Mouse (Mus musculus): ENCODE results near the gene Gsdma.
"Not testable (repeated sequence)": the region's sequence is repeated elsewhere in the genome, so short reads cannot be mapped to it uniquely, and the experiment has no call there.

Gene Gsdma

GRCm38 (mm10) chr11:98708282-98708956 is 44.3 kb downstream of the Gsdma start:
- in situ Hi-C loops (cut with MboI; ENCODE audit: low sequenced_read_pairs) = no loop called here

DNA sequence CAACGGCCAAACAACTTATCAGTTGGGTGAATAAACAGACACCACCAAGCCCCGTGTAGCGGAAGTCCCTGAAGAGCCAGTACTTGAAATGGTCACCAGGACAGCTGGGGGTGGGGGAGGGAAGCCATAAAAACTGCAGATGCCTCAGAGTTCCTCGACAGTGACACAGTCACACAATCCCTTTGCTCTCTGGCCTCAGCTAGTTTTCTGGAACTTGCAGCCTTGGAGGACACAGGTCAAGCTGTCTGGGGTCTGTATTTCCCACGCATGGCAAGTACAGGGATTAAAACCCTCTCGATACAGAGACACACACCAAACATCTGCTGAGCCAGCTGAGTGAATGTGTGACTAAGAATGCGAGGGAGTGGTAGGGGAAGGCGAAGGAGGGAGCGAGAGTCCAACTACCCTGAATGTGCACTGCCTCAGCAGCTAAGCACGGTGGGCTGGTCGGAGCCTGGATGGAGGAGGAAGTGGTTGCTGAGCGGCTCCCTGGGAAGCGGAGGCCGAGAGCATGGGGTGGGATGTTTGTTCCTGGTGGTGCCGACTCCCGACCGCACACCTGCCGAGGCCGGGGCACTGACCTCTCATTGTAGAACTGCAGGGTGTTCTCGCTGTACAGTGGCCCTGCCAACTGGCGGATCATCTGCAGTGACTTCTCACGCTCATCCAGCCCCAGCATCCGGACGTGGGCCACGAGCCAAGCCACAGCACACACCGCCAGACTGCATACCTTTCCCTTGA is 45.0 kb downstream of the Gsdma start:
- in situ Hi-C loops (cut with MboI; ENCODE audit: low sequenced_read_pairs) = no loop called here

DNA sequence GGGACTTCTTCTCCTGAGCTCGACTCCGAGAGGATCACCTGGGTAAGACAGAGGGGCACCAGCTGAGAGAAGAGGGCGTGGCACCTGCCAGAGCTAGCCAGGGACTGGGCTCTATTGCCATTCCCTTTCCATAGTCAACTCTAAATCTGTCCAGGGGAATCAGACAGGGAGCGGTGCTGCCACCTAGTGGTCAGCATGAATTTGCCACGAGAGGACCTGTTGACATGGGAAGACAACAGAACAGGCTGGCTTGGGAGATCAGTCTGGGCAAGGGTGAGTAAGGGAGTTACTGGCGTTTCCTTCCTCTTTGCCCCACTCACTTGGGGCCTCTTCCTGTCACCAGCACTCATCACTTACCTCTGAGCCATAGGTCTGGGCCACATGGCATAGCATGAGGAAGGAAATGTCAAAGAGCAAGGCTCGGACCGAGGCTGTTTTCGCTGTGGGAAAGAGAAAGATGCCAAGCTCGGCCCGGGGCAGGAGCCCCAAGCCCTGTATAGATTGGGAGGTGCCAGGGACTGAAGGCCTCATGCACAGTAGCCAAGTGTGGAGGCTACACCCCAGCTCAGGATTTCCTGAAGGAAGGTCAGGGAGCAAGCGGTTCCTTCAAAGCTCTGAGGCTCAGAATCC is 46.4 kb downstream of the Gsdma start:
- in situ Hi-C loops (cut with MboI; ENCODE audit: low sequenced_read_pairs) = no loop called here

DNA sequence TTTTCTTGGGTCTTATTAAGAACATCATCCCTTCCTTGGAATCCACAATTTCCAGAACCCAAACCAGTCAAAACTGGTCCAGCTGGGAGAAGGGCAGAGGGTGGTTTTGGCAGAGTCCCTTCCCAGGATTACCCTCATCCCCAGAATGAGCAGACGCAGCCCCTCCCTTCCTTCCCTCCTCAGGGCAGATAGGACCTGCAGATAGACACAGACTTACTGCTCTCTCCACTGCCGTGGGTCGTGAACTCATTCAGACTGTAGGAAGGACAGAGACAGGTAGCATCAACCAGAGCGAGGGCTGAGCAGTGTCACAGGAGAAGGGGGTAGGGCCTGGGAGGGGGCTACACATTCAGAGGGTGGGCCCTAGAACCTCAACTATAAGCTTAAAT is 46.9 kb downstream of the Gsdma start:
- in situ Hi-C loops (cut with MboI; ENCODE audit: low sequenced_read_pairs) = no loop called here

DNA sequence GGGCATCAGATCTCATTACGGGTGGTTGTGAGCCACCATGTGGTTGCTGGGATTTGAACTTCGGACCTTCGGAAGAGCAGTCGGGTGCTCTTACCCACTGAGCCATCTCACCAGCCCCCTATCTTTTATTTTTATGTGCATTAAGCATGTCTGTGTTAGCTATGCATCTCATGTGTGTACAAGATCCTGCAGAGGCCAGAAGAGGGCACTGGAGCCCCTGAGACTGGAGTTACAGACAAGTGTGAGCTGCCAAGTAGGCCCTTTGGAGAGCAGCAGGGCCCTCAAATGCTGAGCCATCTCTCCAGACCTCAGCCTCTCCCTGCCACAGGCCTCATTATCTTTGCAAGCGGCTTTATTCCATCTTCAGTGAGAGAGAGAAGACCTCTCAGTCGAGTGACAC is 47.9 kb downstream of the Gsdma start:
- in situ Hi-C loops (cut with MboI; ENCODE audit: low sequenced_read_pairs) = not testable (repeated sequence)

DNA sequence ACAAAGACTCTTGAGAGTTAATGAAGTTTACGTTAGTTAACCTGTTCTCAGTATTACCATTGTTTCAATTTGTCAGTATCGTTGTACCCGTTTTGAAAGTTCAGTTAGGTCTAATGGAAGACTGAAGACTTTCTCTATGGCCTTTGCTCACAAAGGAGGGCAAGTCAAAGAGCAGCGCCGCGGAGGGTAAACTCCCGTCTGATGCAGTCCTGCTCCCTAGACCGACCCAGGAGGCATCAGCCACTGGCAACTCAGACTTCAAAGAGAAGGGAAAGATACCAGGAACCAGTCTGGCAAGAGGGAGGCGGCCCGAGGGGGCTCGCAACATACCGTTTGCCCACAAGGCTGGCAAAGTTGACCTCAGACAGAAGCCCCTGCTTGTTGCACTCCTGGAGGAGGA is 49.6 kb downstream of the Gsdma start:
- in situ Hi-C loops (cut with MboI; ENCODE audit: low sequenced_read_pairs) = no loop called here

GRCm38 (mm10) chr11:98715946-98716345 is 51.8 kb downstream of the Gsdma start:
- in situ Hi-C loops (cut with MboI; ENCODE audit: low sequenced_read_pairs) = no loop called here

DNA sequence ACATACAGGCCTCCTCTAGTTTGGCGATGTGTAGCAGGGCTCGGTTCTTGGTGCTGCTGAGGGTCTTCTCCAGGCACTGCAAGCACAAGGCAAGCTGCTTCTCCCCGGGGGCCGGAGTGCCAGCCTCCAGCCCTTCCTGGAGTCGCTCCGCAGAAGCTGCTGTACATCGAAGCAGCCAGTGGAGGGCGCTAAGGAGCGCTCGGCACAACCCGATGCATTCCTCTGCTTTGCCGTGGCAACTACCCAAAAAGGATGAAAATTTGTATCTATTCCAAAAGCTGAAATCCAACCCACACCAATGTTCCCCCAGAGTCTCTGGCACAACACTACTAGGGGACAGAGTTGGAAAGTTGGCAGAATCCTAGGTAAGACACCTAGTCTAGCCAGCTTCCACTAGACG is 53.8 kb downstream of the Gsdma start:
- in situ Hi-C loops (cut with MboI; ENCODE audit: low sequenced_read_pairs) = no loop called here

DNA sequence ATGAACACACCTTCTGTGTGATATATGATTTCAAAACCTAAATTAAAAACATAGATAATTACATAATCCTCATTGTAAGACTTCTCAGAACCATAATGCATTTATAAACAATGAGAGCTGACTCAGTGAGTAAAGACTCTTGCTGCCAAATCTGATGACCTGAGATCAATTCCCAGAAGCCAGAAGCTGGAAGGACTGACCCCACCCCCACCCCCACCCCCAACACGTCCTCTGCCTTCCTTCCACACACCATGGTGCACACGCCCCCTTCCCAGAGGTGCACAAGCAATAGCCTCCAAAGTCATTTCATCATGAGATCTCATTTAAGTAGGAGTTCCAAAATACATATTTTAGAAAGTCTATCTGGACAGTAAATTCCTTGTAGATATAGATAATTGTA is 56.6 kb downstream of the Gsdma start:
- in situ Hi-C loops (cut with MboI; ENCODE audit: low sequenced_read_pairs) = loop anchor here (10.0 kb wide), 1 partner anchor 64 kb away; no protein-coding TSS in a partner anchor

GRCm38 (mm10) chr11:98721458-98722226 is 57.5 kb downstream of the Gsdma start:
- in situ Hi-C loops (cut with MboI; ENCODE audit: low sequenced_read_pairs) = loop anchor here (10.0 kb wide), 1 partner anchor 63 kb away; no protein-coding TSS in a partner anchor

GRCm38 (mm10) chr11:98723098-98723497 is 58.9 kb downstream of the Gsdma start:
- in situ Hi-C loops (cut with MboI; ENCODE audit: low sequenced_read_pairs) = loop anchor here (10.0 kb wide), 1 partner anchor 62 kb away; no protein-coding TSS in a partner anchor

DNA sequence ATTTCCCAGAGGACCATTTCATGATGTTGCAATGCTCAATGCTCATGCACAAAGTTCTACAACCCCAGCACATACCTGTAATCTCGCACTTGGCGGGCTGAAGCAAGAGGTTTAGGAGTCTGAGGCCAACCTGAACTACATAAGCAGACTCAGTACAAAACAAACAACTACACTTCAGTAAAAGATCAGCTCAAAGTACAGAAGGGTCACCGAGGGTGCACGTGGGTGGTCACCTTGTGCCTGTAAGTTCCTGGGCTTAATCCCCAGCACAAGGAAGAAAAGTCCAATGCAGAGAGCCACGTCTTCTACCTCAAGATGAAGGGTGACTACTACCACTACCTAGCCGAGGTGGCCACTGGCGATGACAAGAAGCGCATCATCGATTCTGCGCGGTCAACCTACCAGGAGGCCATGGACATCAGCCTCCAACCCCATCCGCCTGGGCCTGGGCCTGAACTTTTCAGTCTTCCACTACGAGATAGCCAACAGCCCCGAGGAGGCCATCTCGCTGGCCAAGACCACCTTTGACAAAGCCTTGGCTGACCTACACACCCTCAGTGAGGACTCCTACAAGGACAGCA is 61.9 kb downstream of the Gsdma start:
- in situ Hi-C loops (cut with MboI; ENCODE audit: low sequenced_read_pairs) = loop anchor here (10.0 kb wide), 1 partner anchor 59 kb away; no protein-coding TSS in a partner anchor
